Mouse (Mus musculus): ENCODE results near the gene Rell1.

DNA sequence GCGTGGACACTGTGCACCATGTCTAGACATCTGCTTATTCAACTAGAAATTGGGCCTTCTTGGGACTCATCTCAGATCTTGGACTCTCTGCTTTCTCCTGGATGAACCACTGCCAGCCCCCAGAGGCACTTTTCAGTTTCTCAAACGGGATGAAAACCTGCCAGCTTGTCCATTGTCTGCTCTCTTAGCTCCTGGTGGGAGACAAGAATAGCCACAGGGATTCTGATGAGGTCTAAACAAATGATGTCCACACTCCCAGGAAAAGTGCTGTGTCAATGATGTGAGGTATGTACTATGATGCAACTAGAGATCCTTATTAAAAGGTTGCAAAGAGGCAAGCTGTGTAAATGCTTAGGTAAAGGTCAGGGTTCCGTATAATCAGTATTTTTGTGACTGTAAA is 25.2 kb upstream of the Rell1 start:
- TF ChIP-seq POLR2A (IDR thresholded peaks at IDR 0.05; ENCODE audit: insufficient read depth, low read length) (no peak), CTCF (IDR thresholded peaks at IDR 0.05; ENCODE audit: low read depth, low read length) (no peak), EP300 (IDR thresholded peaks at IDR 0.05; ENCODE audit: insufficient read depth, low read depth, low read length) (no peak)
